Mouse (Mus musculus) erythroblast, embryonic 14.5 days (primary cell): ENCODE data around the gene Tfeb.

Experiments used
- GATA1 ChIP-seq: IDR thresholded peaks from 2 replicates; pipeline ENCODE4 v1.6.1; 2012; ENCODE audit warnings: low read length, inconsistent platforms, mixed read lengths
- TAL1 ChIP-seq: IDR thresholded peaks from 3 replicates; pipeline ENCODE4 v1.6.1; 2012; ENCODE audit warnings: low read length, inconsistent platforms, mixed read lengths

DNA sequence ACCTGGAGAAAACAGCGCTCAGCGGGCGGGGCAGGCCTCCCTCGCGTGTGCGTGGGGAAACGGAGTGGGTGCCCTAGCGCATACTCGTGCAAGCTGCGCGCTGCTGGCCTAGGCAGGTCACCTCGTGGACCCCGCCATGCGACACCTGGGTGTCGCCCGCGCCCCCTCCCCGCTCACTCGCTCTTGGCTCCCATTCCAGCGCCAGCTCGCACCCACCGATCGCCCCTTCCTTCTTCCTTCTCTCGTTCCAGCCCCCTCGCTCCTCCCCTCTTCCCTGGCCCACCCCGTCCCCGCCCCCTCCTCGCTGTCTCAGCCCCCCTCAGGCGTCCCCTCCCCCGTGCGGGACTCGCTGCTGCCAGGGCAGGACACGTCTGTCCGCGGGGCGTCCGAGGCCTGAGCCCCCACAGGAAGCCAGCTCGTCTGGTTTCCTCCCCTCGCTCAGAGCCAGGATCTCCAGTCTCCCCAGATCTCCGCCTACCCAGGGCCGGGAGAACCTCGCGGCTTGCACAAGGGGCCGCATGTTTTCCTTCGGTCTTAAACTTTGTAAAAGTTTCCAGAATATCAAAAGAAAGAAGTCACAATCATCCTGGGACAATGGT lies 96.3 kb downstream of the Tfeb start:
- TF ChIP-seq GATA1 (no peak), TAL1 (no peak)
